Mouse (Mus musculus) heart, embryonic 13.5 days (tissue): ENCODE measurements at regions not wholly inside any gene's neighbourhood (a gene's known extent, or its start where the extent isn't known, plus 50 kb on each side); places are given as distances from the start of the nearest gene placed in this dataset.

Source experiments
- ATAC-seq: fragments of 200-750 bp; cut with Nextera tagmentation; 2 replicates; pipeline ENCODE4 v1.8.0; 2017; ENCODE audit warnings: moderate TSS enrichment; ENCODE audit not compliant: insufficient number of reproducible peaks, low FRiP score, low TSS enrichment; ENCODE audit errors: extremely low read depth
- H3K27ac ChIP-seq: fragments of 300-500 bp; sonication (generic); replicated peaks from 2 replicates; pipeline ENCODE4 v1.5.1; 2015; ENCODE audit warnings: moderate library complexity, mild to moderate bottlenecking, inconsistent platforms
- H3K27me3 ChIP-seq: fragments of 300-500 bp; sonication (generic); replicated peaks from 2 replicates; pipeline ENCODE4 v1.6.1; 2015; ENCODE audit warnings: mild to moderate bottlenecking, inconsistent platforms
- H3K36me3 ChIP-seq: fragments of 300-500 bp; sonication (generic); 2 replicates; pipeline ENCODE4 v1.6.1; 2015; ENCODE audit warnings: mild to moderate bottlenecking, inconsistent platforms
- H3K4me1 ChIP-seq: fragments of 300-500 bp; sonication (generic); 2 replicates; pipeline ENCODE4 v1.6.1; 2015; ENCODE audit warnings: inconsistent platforms
- H3K4me2 ChIP-seq: fragments of 300-500 bp; sonication (generic); 2 replicates; pipeline ENCODE4 v1.6.1; 2015; ENCODE audit warnings: inconsistent platforms, mild to moderate bottlenecking, moderate library complexity
- H3K4me3 ChIP-seq: fragments of 300-500 bp; sonication (generic); 2 replicates; pipeline ENCODE4 v1.5.1; 2015; ENCODE audit warnings: moderate library complexity, mild to moderate bottlenecking, inconsistent platforms
- H3K9ac ChIP-seq: fragments of 300-500 bp; sonication (generic); 2 replicates; pipeline ENCODE4 v1.6.1; 2015; ENCODE audit warnings: inconsistent platforms, mild to moderate bottlenecking, moderate library complexity
- H3K9me3 ChIP-seq: fragments of 300-500 bp; sonication (generic); 2 replicates; pipeline ENCODE4 v1.6.1; 2016; ENCODE audit warnings: inconsistent platforms
- WGBS: fragments of 180-500 bp; shearing (Covaris S2); methylation state at CpG from one replicate; pipeline ENCODE4 v1.1.7; 2015; ENCODE audit warnings: mixed read lengths; 5-methylcytosine and 5-hydroxymethylcytosine counted together

- H3K4me1 ChIP-seq: peaks cover 5% of the 10 kb centered on the region; the same call in 1 of the 2 replicates
- H3K27me3 ChIP-seq: peaks cover 5% of the 10 kb centered on the region; the same call in 1 of the 2 replicates
- WGBS: 21% methylated on average over 9 of the region's 9 CpGs
- no peaks in the 10 kb centered on the region for H3K36me3 ChIP-seq
- H3K4me2 ChIP-seq: no peak overlapping the region
- H3K9me3 ChIP-seq: peaks cover 3% of the 10 kb centered on the region; the same call in 1 of the 2 replicates
- no peak overlapping the region for H3K27ac ChIP-seq
- no peak overlapping the region for H3K9ac ChIP-seq
- H3K4me3 ChIP-seq: no peak overlapping the region
- ATAC-seq: no peak
Observed at GRCm38 (mm10) chr8:25362656-25363055, 538.5 kb upstream of the Adam5 start.

GRCm38 (mm10) chr8:25362146-25362545, 538.0 kb upstream of the Adam5 start:
- H3K4me2 ChIP-seq: no peak overlapping the region
- H3K9ac ChIP-seq: no peak overlapping the region
- no peaks in the 10 kb centered on the region for H3K36me3 ChIP-seq
- H3K4me1 ChIP-seq: peaks cover 5% of the 10 kb centered on the region; the same call in 1 of the 2 replicates
- H3K4me3 ChIP-seq: no peak overlapping the region
- 57% methylated on average over 4 of the region's 4 CpGs for WGBS
- no peak for ATAC-seq
- peaks cover 3% of the 10 kb centered on the region; the same call in 1 of the 2 replicates for H3K9me3 ChIP-seq
- no peaks in the 10 kb centered on the region; the same call in 1 of the 2 replicates for H3K27me3 ChIP-seq
- H3K27ac ChIP-seq: no peak overlapping the region

GRCm38 (mm10) chr8:25361420-25361819, 537.3 kb upstream of the Adam5 start:
- 84% methylated on average over 5 of the region's 5 CpGs for WGBS
- H3K4me3 ChIP-seq: no peak overlapping the region
- peaks cover 5% of the 10 kb centered on the region; the same call in 1 of the 2 replicates for H3K4me1 ChIP-seq
- H3K9ac ChIP-seq: no peak overlapping the region
- no peak for ATAC-seq
- H3K27me3 ChIP-seq: no peaks in the 10 kb centered on the region; the same call in 1 of the 2 replicates
- H3K36me3 ChIP-seq: no peaks in the 10 kb centered on the region
- no peak overlapping the region for H3K4me2 ChIP-seq
- H3K27ac ChIP-seq: no peak overlapping the region
- peaks cover 3% of the 10 kb centered on the region; the same call in 1 of the 2 replicates for H3K9me3 ChIP-seq

GRCm38 (mm10) chr8:25358539-25359165, 534.5 kb upstream of the Adam5 start:
- H3K9ac ChIP-seq: no peak overlapping the region
- peaks cover 3% of the 10 kb centered on the region; the same call in 1 of the 2 replicates for H3K9me3 ChIP-seq
- no peak overlapping the region for H3K27ac ChIP-seq
- no peak overlapping the region for H3K4me2 ChIP-seq
- ATAC-seq: no peak
- 83% methylated on average over 12 of the region's 12 CpGs for WGBS
- H3K36me3 ChIP-seq: no peaks in the 10 kb centered on the region
- H3K4me3 ChIP-seq: no peak overlapping the region
- peaks cover 16% of the 10 kb centered on the region for H3K27me3 ChIP-seq
- peaks cover 12% of the 10 kb centered on the region for H3K4me1 ChIP-seq

- WGBS: 8% methylated on average over 27 of the region's 27 CpGs
- peak overlapping the region; percentile 41 for H3K4me3 ChIP-seq
- no peaks in the 10 kb centered on the region for H3K9me3 ChIP-seq
- peak overlapping the region; percentile 68 for H3K4me2 ChIP-seq
- peaks cover 37% of the 10 kb centered on the region for H3K27me3 ChIP-seq
- H3K4me1 ChIP-seq: peaks cover 11% of the 10 kb centered on the region
- no peak overlapping the region for H3K27ac ChIP-seq
- ATAC-seq: no peak
- H3K9ac ChIP-seq: peak overlapping the region; percentile 73
- H3K36me3 ChIP-seq: no peaks in the 10 kb centered on the region
Observed at GRCm38 (mm10) chr8:25353822-25354770, 529.9 kb upstream of the Adam5 start.

- peak overlapping the region; percentile 73; the same call in 1 of the 2 replicates for H3K9ac ChIP-seq
- no peaks in the 10 kb centered on the region for H3K9me3 ChIP-seq
- H3K4me1 ChIP-seq: peaks cover 11% of the 10 kb centered on the region
- 40% methylated on average over 7 of the region's 7 CpGs for WGBS
- peak overlapping the region; percentile 41 for H3K4me3 ChIP-seq
- peaks cover 37% of the 10 kb centered on the region for H3K27me3 ChIP-seq
- H3K4me2 ChIP-seq: peak overlapping the region; percentile 68
- no peak for ATAC-seq
- no peaks in the 10 kb centered on the region for H3K36me3 ChIP-seq
- no peak overlapping the region for H3K27ac ChIP-seq
Observed at GRCm38 (mm10) chr8:25353405-25353804, 529.2 kb upstream of the Adam5 start.

- WGBS: 83% methylated on average over 10 of the region's 10 CpGs
- no peak for ATAC-seq
- no peak overlapping the region for H3K9ac ChIP-seq
Observed at GRCm38 (mm10) chr8:25348003-25348683, 524.0 kb upstream of the Adam5 start.

GRCm38 (mm10) chr8:25343160-25343602, 519.0 kb upstream of the Adam5 start:
- WGBS: 47% methylated on average over 10 of the region's 10 CpGs
- no peak overlapping the region for H3K4me3 ChIP-seq
- H3K36me3 ChIP-seq: no peaks in the 10 kb centered on the region
- no peaks in the 10 kb centered on the region for H3K27me3 ChIP-seq
- peaks cover 5% of the 10 kb centered on the region; the same call in 1 of the 2 replicates for H3K9me3 ChIP-seq
- H3K4me2 ChIP-seq: peak overlapping the region; percentile 28
- peaks cover 5% of the 10 kb centered on the region; the same call in 1 of the 2 replicates for H3K4me1 ChIP-seq
- H3K9ac ChIP-seq: no peak overlapping the region
- peak overlapping the region; percentile 63 for H3K27ac ChIP-seq
- ATAC-seq: peak; percentile 31

More at GRCm38 (mm10) chr8:25348003-25348683, 524.0 kb upstream of the Adam5 start:
- Histone ChIP-seq H3K27ac (no peak overlapping the region), H3K4me1 (peaks cover under 1% of the 10 kb centered on the region; the same call in 1 of the 2 replicates), H3K4me2 (no peak overlapping the region), H3K36me3 (no peaks in the 10 kb centered on the region), H3K4me3 (no peak overlapping the region), H3K9me3 (peaks cover 5% of the 10 kb centered on the region; the same call in 1 of the 2 replicates), H3K27me3 (peaks cover 15% of the 10 kb centered on the region)

- Histone ChIP-seq H3K4me3 (no peak overlapping the region), H3K4me2 (no peak overlapping the region), H3K27ac (peak overlapping the region; percentile 63; the same call in 1 of the 2 replicates), H3K4me1 (peaks cover 5% of the 10 kb centered on the region; the same call in 1 of the 2 replicates), H3K9ac (no peak overlapping the region), H3K27me3 (no peaks in the 10 kb centered on the region), H3K9me3 (peaks cover 5% of the 10 kb centered on the region; the same call in 1 of the 2 replicates), H3K36me3 (no peaks in the 10 kb centered on the region)
- 65% methylated on average over 5 of the region's 5 CpGs for WGBS
- no peak for ATAC-seq
Observed at GRCm38 (mm10) chr8:25342501-25342900, 518.3 kb upstream of the Adam5 start.

GRCm38 (mm10) chr8:25341225-25341624, 517.1 kb upstream of the Adam5 start:
- H3K9ac ChIP-seq: no peak overlapping the region
- WGBS: 56% methylated on average over 5 of the region's 5 CpGs
- H3K27me3 ChIP-seq: no peaks in the 10 kb centered on the region
- no peaks in the 10 kb centered on the region for H3K36me3 ChIP-seq
- peaks cover 5% of the 10 kb centered on the region; the same call in 1 of the 2 replicates for H3K4me1 ChIP-seq
- H3K4me3 ChIP-seq: no peak overlapping the region
- peaks cover 11% of the 10 kb centered on the region; the same call in 1 of the 2 replicates for H3K9me3 ChIP-seq
- H3K27ac ChIP-seq: no peak overlapping the region
- ATAC-seq: no peak
- no peak overlapping the region for H3K4me2 ChIP-seq
